Mouse (Mus musculus) natural killer cell, adult 2 months (primary cell): ENCODE data around the gene Cep85l.

Experiments used
- DNase-seq, 2 experiments: peaks; one replicate each; pipeline ENCODE4 v3.0.0; 2022; ENCODE audit warnings: low spot score in 2 of 2

Cep85l gene

DNA sequence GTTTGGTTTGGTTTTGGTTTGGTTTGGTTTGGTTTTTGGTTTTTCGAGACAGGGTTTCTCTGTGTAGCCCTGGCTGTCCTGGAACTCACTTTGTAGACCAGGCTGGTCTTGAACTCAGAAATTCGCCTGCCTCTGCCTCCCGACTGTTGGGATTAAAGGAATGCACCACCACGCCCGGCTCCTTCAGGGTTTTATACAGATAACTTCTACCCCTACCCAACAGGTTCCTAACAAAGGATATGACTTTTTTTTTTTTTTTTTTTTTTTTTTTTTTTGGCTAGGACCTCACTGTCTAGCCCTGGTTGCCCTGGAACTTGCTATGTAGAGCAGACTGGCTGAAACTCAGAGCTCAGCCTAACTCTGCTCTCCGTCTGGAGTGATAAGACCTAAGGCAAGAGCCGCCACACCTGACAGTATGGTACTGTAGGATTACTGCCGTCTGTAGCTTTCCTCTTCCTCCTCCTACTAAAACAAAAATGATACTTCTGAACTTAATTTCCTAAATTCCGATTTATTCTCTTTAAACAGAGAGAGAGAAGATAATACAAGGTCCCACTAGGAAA lies 37.5 kb downstream of the Cep85l start:
- DNase-seq: no peak

DNA sequence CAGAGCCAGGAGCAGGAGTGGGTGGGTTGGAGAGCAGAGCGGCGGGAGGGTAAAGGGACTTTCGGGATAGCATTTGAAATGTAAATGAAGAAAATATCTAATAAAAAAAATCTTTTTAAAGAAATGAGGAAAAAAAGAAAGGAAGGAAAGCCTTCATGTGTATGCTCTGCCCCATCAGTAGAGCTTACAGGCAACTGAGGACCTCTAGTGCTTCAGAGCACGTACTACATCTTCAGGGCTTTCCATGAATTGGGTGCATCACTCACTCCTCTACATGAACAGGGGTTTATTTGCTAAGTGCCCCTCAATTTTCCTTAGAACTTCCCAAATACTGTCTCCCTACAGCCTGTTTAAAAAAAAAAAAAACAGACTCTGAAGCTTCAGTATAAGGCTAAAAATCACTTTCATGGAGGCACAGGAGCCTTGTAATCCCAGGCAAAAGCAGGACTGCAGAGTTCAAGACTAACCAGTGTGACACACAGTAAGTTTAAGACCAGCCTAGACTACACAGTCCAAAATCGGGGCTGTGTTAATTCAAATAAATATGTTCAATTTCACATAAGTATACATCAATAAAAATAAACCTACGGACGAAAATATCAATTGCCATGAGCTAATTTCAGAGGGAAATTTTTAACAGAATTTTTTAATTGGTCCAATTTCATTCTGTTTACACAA lies 38.3 kb downstream of the Cep85l start:
- DNase-seq: no peak

DNA sequence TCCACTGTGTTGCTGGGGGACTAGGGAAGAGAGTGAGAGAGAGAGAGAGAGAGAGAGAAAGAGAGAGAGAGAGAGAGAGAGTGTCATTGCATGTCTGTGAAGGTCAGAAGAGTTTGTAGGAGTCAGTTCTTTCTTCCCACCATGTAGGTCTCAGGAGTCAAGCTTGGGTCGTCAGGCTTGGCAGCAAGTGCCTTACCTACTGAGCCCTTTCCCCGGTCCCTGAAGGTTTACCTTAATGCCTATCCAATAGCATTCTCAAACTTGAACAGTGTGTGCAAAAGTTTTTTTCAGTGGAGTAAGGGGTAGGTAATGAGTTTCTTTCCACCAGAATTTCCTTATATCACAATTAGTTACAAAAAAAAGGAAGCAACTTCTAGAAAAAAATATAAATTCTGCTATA lies 40.7 kb downstream of the Cep85l start:
- DNase-seq: no peak

DNA sequence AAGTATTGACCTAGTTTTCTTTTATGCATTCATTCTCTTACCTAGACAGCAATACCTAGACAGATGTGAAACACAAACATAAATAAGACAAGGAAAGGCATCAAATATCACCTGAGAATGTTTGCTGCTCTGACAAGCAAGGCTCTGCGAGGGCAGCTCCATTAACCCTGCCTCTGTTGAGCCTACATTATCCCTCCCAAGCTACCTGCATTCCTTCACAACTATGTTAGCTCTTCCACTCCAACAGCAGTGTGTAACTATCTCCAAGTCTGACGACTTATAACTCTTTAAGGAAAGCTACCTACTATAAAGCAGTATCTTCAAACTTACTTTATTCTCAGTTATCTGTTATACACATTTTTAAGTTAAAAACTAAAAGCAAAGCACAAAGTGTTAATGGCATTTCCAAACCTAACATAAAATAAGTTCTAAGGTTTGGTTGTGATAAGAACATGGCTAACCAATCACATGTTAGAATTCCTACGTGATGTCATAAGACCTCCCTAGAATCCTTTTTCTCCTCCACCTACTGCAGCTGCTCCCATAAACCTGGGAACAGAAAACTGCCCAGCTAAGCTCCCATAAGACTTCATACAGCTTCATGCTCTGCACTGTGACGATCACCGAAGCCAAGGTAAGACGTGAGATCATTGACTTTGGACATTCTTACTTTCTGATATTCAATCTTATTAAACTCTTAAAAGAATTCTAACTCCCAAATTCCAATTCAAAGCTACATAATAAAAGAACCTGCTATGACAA lies 42.4 kb downstream of the Cep85l start, which contains the start of gene Pln:
TSS of gene Pln (plus strand) at position 506 of the 762 bp plus-strand sequence.
- DNase-seq: no peak

DNA sequence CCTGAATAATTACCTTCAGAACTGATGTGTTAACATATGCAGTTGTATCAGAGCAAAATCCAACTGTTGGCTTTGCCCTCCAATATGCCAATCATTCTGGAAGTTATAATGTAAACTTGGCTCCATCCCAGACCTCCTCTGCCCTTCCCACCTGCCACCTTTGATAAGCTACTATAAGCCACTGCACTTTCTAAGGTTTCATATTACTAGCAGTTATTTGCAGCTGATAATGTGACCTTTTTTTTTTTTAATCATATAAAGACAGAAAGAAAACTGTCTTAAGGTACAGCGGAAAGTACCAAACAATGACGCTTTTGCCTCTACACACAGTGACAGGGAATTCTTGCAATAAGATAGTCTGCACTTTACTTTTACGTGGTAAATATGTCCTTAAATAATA lies 43.8 kb downstream of the Cep85l start:
- no peak for DNase-seq

DNA sequence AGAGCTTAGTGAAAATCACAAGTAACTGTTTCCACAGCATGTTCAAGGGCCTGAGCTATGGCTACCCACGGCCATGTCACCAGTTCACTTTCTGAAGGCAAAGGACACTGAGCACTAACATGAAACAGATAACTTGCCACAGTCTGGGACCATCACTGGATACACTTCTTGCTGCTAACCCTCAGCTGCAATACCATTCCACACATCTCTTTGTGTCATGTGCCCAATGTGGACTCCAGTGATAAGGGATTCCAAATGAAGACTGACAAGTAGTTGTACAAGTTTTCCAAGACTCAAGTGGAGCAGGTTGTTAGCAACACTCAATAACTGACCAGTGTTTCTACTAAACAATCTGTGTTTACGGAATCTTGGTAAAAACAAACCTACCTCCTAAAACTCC lies 44.5 kb downstream of the Cep85l start:
- DNase-seq: no peak

DNA sequence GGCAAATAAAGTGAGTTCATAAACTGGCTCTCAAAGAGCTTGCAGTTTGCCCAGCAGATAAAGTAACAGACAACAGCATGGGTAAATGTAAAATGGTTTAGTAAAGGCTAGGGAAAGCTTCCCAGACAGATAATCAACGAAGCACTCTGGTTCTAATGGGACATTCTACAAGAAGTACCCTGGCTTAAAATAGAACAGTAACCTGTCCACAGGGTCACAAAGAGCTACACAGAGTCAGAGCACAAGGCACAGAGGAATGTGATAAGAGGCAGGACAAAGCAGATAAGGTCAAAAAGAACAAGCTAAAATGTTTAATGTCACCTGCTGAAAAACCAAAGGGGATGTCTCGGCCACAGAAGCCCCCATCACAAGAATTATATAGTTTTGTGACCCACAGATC lies 47.0 kb downstream of the Cep85l start:
- DNase-seq: no peak

DNA sequence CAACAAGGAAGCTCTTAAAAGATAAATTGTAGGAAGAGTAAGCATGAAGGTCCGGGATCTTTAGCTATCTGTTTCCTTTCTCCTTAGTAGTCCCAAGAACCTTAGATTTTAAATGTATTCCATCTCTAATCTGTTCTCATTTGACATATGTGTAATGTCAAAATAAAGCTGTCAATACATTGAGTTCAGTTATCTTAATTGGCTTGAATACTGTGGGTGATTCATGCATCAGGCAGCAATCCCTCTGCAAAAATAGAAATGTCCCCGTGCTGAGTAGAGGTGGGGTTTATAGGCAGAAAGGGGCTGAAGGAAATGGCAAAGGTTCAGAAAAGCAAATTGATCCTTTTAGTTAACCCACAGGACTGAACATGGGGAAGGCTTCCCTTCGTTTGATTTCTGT lies 50.5 kb downstream of the Cep85l start:
- no peak for DNase-seq

DNA sequence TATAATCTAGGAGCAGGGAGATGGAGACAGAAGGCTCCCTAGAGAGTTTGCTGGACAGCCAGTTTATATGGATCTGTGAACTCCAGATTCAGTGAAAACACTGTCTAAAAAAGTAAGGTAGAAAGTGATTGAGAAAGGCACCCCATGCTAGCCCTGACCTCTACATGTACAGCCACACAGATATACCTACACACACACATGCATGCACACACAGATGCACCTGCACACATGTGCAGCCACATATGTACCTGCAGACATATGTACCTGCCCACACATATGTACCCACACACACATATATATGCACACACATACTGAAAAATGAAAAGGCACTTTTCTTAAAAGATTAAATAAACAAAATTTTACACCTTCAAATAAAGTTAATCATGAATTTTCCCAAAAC lies 53.4 kb downstream of the Cep85l start:
- no peak for DNase-seq

DNA sequence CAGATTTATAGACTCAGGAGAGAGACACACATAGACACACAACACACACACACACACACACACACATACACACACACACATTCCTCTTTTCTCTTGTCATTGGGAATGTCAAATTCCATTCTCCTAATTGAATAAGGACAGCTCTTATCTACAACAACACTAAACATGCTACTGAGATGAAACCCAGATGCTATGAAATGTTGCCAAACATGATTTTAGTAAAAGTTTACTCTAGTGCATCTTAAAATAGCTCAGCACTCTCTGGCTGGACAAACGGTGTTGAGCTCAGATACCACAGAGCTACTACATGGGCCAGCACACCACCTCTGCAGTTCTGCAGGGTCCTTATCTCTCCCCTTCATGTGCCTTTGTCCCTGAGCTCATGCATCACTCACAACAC lies 55.1 kb downstream of the Cep85l start:
- DNase-seq: no peak

DNA sequence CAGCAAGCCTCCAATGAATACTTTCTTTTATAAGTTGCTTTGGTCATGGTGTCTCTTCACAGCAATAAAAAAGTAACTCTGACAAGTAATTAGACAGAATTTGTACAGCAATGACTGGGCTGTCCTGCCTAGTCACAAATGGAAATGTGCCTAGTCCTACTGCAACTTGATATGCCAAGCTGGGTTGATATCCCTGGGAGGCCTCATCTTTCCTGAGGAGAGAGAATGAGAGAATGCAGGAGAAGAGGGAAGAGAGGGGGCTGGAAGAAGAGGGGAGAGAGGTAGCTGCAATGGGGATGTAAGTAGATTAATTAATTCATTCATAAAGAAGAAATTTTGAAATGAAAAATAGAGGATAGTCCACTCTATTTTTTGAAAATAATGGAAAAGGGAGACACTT lies 56.4 kb downstream of the Cep85l start:
- no peak for DNase-seq

DNA sequence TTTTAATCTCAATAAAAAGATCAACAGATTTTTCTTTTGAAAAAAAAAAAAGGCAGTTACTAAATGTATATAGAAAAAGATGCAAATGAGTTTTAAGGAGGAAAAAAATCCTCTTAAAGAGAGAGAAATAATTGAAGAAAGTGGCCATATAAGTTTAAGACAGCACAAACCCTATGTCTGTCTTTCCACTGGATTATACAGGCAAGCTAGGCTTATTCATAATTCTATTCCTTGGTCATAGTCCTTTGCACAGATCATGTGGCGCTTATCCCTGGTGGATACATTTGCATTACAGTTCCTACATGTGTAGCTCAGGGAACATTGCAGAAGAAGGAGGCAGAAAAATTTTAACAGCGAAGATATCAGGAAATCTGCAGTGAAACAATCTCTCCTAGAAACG lies 73.1 kb downstream of the Cep85l start:
- no peak for DNase-seq

DNA sequence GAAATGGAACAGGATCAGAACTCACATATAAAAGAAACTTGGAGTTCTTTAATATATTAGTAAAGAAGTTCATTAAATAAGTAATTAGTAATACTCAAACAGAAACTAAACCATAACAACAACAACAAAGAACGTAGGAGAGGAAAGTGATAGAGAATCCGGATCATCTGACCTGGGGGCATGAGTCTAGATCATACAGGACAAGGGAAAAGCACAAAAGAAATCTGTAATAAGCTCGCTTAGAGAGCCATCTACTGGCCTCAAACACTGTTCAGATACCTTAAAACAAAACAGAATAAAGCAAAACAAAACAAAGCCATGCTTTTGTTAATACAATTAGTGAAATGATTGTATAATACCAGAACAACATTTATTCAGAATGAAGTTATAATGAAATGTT lies 73.9 kb downstream of the Cep85l start:
- DNase-seq: no peak

DNA sequence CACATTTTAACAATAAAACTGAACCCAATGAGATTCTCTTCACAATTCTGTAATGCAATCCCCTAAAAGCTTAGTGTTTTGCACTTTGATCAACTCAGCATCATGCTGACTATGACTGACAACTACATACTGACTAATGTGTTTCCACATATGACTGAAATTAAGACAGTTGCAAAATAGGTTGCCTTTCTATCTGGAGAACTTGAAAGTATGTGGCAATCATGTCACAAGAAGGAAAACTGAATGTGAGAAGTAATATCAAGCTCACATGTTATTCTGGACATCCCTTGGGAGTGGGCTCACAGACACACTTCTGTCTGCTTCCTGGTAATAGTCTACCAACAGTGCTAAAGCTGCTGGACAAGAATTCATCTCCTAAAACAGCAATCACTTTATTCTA lies 94.6 kb downstream of the Cep85l start:
- no peak for DNase-seq

DNA sequence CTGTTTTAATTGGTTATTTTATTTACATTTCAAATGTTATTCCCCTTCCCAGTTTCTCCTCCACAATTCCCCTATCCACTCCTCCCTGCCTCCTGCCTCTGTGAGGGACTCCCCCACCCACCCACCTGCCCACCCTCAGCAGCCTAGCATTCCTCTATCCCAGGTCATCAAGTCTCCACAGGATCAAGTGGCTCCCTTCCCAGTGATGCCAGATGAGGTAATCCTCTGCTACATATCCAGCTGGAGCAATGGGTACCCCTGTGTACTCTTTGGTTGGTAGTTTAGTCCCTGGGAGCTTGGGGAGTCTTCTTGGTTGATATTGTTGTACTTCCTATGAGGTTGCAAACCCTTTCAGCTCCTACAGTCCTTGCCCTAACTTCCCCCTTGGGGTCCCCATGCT lies 107.5 kb downstream of the Cep85l start:
- DNase-seq: no peak

DNA sequence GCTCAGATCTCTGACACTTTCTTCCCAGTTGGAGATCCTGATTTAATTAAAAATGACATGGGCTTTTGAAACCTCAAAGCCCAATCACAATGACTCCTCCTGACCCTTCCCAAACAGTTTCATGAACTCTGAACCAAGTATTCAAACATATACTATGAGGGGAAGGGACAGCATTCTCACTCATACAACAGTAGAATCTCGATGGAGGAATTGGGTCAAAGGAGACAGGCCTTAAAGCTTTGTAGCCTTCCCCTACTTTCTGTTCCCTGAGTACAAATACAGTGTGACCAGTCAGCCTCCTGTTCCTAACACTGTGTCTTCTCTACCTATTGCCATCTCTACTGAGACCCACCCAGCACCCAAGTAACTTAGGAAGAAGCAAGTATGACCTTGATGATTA lies 117.7 kb downstream of the Cep85l start:
- no peak for DNase-seq

DNA sequence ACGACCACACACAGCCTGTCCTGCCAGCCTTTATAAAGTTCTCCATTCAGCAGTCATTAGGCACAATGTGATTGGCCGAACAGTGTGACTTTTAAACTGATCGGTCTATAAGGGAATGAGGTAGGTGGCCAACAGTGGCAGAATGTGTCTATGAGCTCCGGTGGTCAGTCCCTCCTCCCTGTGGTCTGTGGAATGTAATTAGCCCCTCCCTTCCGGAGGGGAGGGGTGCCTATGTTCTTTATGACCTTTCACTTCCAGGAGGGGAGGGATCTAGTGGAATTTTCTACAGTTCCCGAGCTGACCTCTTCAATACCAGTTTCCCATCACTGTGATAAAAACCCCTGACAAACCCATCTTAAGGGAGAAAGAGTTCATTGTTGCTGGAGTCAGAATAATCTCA lies 144.4 kb downstream of the Cep85l start:
- DNase-seq: no peak

DNA sequence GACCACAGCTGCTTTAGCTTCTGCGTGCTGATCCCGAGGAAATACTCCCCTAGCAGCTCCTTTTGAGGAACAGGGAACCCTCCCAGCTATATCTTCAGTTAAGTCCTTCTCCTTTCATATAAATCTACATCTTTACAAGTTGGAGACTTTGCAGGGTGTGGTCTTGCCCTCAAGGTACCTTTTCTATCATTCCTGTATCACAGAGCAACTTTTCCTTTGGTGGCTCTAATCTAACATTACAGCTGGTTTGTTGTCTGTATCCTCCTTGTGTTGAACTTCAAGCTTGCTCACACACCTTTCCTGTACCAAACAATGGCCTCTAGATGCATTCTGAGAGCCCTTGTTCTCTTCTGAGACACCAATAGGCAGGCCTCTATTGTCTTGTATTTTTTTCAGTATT lies 145.1 kb downstream of the Cep85l start:
- DNase-seq: no peak

DNA sequence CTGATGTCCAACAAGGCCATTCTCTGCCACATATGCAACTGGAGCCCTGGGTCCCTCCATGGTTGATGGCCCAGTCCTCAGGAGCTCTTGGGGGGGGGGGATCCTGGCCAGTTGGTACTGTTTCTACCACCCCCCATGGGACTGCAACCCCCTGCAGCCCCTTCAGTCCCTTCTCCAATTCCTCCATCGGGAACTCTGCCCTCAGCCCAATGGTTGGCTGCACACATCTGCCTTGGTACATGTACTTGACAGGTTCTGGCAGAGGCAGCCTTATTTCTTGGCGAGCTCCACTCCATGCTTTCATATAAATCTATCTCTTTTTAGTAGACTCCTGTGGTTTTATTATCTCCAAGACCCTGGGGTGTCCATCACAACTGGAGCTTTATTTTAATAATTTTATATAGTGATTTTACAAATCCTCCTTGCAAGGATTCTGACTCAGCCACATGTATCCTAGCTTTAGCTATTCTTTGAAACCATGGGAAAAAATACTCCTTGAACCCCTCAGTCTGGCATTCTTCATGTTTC lies 145.6 kb downstream of the Cep85l start:
- DNase-seq: no peak

DNA sequence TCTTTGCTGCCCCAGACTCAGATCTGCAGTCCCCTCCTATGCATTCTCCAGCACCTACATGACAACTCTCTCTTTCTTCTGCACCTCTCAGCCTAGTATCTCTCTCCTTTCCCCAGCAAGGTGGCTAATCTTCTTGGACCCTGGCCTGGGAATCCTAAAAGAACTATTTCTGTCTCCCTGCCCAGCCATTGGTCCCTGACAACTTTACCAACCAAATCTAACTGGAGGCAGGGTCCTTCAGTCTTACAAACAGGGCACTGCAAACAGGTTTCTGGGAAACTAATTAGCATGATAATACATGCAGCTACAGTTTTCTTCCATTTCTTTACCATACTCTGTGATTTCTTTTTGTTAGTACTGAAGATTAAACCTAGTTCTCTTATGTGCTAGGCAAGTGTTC lies 148.9 kb downstream of the Cep85l start:
- no peak for DNase-seq

DNA sequence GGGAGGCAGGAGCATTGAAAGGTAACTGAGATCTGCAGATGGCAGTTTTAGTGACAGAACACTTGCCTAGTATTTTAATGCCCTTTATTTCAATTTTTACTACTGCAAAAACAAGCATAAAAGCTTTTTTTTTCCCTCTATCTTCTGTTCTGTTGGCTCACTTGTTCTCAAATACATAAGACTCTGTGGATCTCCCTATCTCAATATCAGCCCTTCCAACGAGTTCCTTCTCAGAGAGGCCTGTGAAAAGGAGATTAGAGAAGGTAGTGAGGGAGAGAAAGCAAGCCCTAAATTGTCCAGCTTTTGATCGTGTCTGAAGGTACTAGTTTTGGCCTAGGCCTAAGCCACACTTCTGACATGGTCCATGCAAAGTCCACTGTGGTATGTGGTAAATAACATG lies 150.6 kb downstream of the Cep85l start:
- DNase-seq: no peak
